Mouse (Mus musculus) testis, adult 2 months (tissue): Measurements from ENCODE around the gene Zswim1. TPM values are rescaled to one million over a fixed set of nuclear protein-coding genes. Genes with fewer than 3 reads are reported as not detected.
"Not testable (repeated sequence)": the region's sequence is repeated elsewhere in the genome, so short reads cannot be mapped to it uniquely, and the experiment has no call there.

Experiments
- H3K27ac ChIP-seq: fragments of 200-500 bp; 2 replicates; pipeline ENCODE4 v1.5.1; 2012; ENCODE audit warnings: low read depth, low read length; ENCODE audit not compliant: control insufficient read depth, insufficient read depth
- H3K27me3 ChIP-seq: fragments of 200-500 bp; 2 replicates; pipeline ENCODE4 v1.6.1; 2012; ENCODE audit warnings: mild to moderate bottlenecking, low read length, moderate library complexity; ENCODE audit not compliant: control insufficient read depth, insufficient read depth
- H3K36me3 ChIP-seq: fragments of 200-500 bp; 2 replicates; pipeline ENCODE4 v1.6.1; 2012; ENCODE audit warnings: mild to moderate bottlenecking, low read length; ENCODE audit not compliant: control insufficient read depth, insufficient read depth
- H3K4me1 ChIP-seq: fragments of 200-500 bp; 2 replicates; pipeline ENCODE4 v1.6.1; 2012; ENCODE audit warnings: low read length; ENCODE audit not compliant: control insufficient read depth, insufficient read depth
- H3K4me3 ChIP-seq: fragments of 200-500 bp; 2 replicates; pipeline ENCODE4 v1.5.1; 2012; ENCODE audit warnings: low read depth, mild to moderate bottlenecking, low read length, moderate library complexity, mixed read lengths; ENCODE audit not compliant: control insufficient read depth
- CTCF ChIP-seq: fragments of 200-500 bp; IDR thresholded peaks from 2 replicates; pipeline ENCODE4 v1.5.1; 2012; ENCODE audit warnings: low read depth, mild to moderate bottlenecking, inconsistent platforms, low read length, moderate library complexity; ENCODE audit not compliant: control insufficient read depth, insufficient read depth, insufficient replicate concordance
- POLR2A ChIP-seq: fragments of 200-500 bp; IDR thresholded peaks from 2 replicates; pipeline ENCODE4 v1.6.1; 2012; ENCODE audit warnings: low read depth, mild to moderate bottlenecking, inconsistent platforms, low read length, moderate library complexity; ENCODE audit not compliant: control insufficient read depth
- polyA plus RNA-seq: library from polyadenylated mRNA; depleted of rRNA; stranded (reverse); fragments of >200 nt; gene quantifications from 2 replicates; pipeline ENCODE4 v1.2.3, GENCODE M21; 2012

The Zswim1 gene
- polyA plus RNA-seq, 1 experiment: 26.0 TPM

- H3K27me3 ChIP-seq: no peaks in the 10 kb centered on the region
- no peak overlapping the region for H3K4me3 ChIP-seq
- H3K4me1 ChIP-seq: peaks cover 5% of the 10 kb centered on the region
- peaks cover 4% of the 10 kb centered on the region for H3K36me3 ChIP-seq
- peak overlapping the region; percentile 63 for H3K27ac ChIP-seq
- TF ChIP-seq POLR2A (no peak), CTCF (no peak)
Measured at GRCm38 (mm10) chr2:164793772-164794171, 28.7 kb upstream of the Zswim1 start.

- Histone ChIP-seq H3K36me3 (peaks cover 4% of the 10 kb centered on the region), H3K4me3 (no peak overlapping the region), H3K27me3 (no peaks in the 10 kb centered on the region), H3K4me1 (peaks cover 5% of the 10 kb centered on the region), H3K27ac (no peak overlapping the region)
- TF ChIP-seq POLR2A: no peak
- peak; percentile 67; the same call in 1 of the 2 replicates for TF ChIP-seq CTCF
Measured at GRCm38 (mm10) chr2:164794293-164794692, 28.2 kb upstream of the Zswim1 start.

- H3K27me3 ChIP-seq: no peaks in the 10 kb centered on the region
- H3K36me3 ChIP-seq: peaks cover 4% of the 10 kb centered on the region
Measured at GRCm38 (mm10) chr2:164795868-164796267, 26.6 kb upstream of the Zswim1 start.

GRCm38 (mm10) chr2:164798554-164798953 lies 23.9 kb upstream of the Zswim1 start:
- H3K4me3 ChIP-seq, H3K27ac ChIP-seq, H3K27me3 ChIP-seq, H3K4me1 ChIP-seq, H3K36me3 ChIP-seq: not testable (repeated sequence)

More at GRCm38 (mm10) chr2:164795868-164796267, 26.6 kb upstream of the Zswim1 start:
- no peak overlapping the region for H3K4me3 ChIP-seq
- peaks cover 5% of the 10 kb centered on the region for H3K4me1 ChIP-seq
- no peak overlapping the region for H3K27ac ChIP-seq
- TF ChIP-seq CTCF (no peak), POLR2A (no peak)

- Histone ChIP-seq H3K27ac (no peak overlapping the region), H3K4me1 (peaks cover 13% of the 10 kb centered on the region), H3K36me3 (no peaks in the 10 kb centered on the region; the same call in 1 of the 2 replicates), H3K4me3 (no peak overlapping the region), H3K27me3 (no peaks in the 10 kb centered on the region)
- TF ChIP-seq CTCF (no peak), POLR2A (no peak)
Measured at GRCm38 (mm10) chr2:164800252-164801004, 22.1 kb upstream of the Zswim1 start.

- Histone ChIP-seq H3K4me3 (peak overlapping the region; percentile 99), H3K4me1 (peaks cover 17% of the 10 kb centered on the region), H3K27me3 (no peaks in the 10 kb centered on the region), H3K27ac (no peak overlapping the region), H3K36me3 (no peaks in the 10 kb centered on the region)
- TF ChIP-seq POLR2A: no peak
Measured at GRCm38 (mm10) chr2:164803201-164803920, 19.1 kb upstream of the Zswim1 start.

GRCm38 (mm10) chr2:164803921-164804313 lies 18.6 kb upstream of the Zswim1 start:
- H3K36me3 ChIP-seq: no peaks in the 10 kb centered on the region
- peak overlapping the region; percentile 99 for H3K4me3 ChIP-seq
- no peaks in the 10 kb centered on the region for H3K27me3 ChIP-seq
- peaks cover 17% of the 10 kb centered on the region for H3K4me1 ChIP-seq
- TF ChIP-seq POLR2A: no peak
- TF ChIP-seq CTCF: no peak
- H3K27ac ChIP-seq: peak overlapping the region; percentile 95; the same call in 1 of the 2 replicates
